Mouse (Mus musculus): ENCODE results near the gene Slc12a1. TPM values are rescaled to one million over a fixed set of nuclear protein-coding genes. Genes with fewer than 3 reads are reported as not detected.

Slc12a1 gene
- total RNA-seq, 2 experiments from 2014 or later = 0.09 TPM; not detected in 1

- DNase-seq (ENCODE audit: low spot score in 2 of 2) = no peak
Observed at GRCm38 (mm10) chr2:125196771-125197170, 44.5 kb downstream of the Slc12a1 start.

DNA sequence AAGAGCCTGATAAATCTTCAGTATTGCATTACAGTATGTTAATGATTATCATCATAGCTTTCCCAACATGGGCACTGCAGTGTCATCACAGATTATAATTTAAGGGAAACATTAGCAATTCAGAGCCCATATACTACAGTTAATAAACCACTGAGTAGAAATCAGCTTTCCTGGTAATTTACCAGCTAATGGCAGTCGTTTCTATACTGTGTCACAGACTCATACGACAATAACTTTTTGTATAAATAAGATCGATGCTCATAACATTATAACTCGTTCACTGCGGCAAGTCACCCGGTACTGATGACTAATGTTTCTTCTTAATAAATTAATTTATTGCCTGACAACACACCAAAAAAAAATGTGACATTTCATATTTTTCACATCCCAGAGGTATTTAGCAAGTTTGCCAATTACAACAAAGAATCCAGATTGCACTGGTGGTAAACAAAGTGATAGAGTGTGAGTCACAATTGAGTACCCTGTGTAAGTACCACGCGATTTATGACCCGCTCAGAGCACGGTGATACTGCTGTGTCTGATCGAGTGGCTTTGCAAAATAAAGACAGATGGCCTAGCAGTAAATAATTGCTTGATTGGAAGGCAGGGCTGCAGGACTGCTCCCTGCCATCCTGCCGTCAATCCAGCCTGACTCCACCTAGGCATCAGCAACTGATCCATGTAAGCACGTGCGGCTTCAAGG lies 56.7 kb downstream of the Slc12a1 start:
- DNase-seq (ENCODE audit: low spot score in 2 of 2) = no peak

GRCm38 (mm10) chr2:125211831-125212510 lies 59.7 kb downstream of the Slc12a1 start:
- DNase-seq (ENCODE audit: low spot score in 2 of 2) = no peak

GRCm38 (mm10) chr2:125214592-125214991 lies 62.3 kb downstream of the Slc12a1 start:
- DNase-seq (ENCODE audit: low spot score in 2 of 2) = peak; percentile 83 to 87

- DNase-seq (ENCODE audit: low spot score in 2 of 2) = no peak
Observed at GRCm38 (mm10) chr2:125217286-125217685, 65.0 kb downstream of the Slc12a1 start.

GRCm38 (mm10) chr2:125218566-125218965 lies 66.3 kb downstream of the Slc12a1 start:
- DNase-seq (ENCODE audit: low spot score in 2 of 2) = no peak

DNA sequence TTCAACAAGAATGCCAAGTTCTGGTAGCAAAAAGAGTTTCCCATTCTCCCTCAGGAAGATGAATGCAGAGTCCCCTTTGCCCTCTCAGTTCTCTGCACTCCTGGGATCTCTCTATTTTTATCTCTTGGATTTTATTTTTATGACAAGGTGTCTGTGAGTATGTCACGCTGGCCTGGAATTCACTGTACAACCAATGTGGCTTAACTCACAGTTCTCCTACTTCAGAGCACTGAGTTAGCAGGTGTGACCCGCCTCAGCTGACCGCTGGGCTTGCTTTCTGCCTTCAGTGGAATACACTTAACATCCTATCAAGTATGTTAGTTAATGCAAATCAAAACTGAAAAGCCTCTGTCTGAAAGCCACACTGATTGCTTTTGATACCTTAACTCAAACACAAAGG lies 67.0 kb downstream of the Slc12a1 start:
- no peak for DNase-seq (ENCODE audit: low spot score in 2 of 2)

DNA sequence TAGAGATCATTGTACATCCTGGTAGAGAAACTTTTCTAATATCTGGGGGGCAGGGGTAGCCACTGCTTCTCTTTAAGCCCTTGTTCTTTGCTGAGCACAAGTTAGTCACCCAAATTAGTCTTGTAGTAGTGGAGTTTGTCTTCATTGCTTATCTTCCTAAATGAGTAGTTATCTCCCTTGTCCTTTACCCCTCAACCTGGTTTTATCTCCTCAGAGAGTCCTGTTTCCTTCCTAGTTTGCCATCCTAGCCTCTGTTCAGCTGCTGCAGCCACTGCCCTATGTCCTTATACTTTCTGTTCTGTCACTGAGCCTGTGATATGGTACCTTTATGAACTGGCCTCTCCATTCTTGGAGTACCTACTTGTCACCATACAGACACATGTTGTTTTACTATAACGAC lies 69.4 kb downstream of the Slc12a1 start:
- no peak for DNase-seq (ENCODE audit: low spot score in 2 of 2)

DNA sequence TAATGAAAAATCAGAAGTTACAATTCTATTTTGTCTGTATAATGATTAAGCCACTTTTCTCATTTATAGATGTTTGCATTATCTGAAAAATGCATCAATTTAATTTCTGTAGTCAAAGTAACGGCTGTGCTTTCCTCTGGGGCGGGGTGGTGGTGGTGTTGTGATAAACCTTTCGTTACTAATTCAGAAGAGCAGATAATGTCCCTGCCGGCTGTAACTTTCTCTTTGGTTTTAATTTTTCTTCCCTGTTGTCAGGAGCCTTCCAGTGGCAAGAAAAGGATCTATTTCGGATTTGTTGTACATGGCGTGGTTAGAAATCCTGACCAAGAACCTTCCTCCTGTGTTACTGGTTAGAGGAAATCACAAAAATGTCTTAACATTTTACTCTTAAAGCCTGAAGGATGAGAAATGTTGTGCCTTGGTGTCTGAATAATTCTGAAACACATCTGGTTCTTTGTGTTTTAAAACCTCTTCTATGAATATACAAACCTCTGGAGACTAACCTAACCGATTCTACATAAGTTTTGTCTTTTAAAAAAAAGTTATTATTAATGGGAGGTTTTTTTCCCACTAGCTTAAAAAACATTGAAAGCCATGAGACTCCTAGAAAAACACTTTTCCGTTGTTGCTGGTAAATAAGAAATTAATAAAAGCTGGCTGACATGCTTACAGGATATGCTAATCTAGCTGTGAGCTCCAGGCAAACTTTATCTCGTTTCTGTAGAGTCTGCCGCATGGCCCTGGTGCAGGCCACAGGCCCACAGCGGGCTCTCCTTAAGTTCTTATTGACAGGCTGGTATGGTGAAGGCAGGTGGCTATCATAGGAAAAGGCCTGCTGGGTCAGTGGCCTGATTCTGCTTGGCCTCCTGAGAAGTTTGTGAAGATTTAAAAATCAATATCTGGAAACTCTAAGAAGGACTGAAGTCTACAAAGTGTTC lies 76.4 kb downstream of the Slc12a1 start:
- no peak for DNase-seq (ENCODE audit: low spot score in 2 of 2)

GRCm38 (mm10) chr2:125232183-125232582 lies 79.9 kb downstream of the Slc12a1 start:
- DNase-seq (ENCODE audit: low spot score in 2 of 2) = no peak

- no peak for DNase-seq (ENCODE audit: low spot score in 2 of 2)
Observed at GRCm38 (mm10) chr2:125233537-125233936, 81.2 kb downstream of the Slc12a1 start.

DNA sequence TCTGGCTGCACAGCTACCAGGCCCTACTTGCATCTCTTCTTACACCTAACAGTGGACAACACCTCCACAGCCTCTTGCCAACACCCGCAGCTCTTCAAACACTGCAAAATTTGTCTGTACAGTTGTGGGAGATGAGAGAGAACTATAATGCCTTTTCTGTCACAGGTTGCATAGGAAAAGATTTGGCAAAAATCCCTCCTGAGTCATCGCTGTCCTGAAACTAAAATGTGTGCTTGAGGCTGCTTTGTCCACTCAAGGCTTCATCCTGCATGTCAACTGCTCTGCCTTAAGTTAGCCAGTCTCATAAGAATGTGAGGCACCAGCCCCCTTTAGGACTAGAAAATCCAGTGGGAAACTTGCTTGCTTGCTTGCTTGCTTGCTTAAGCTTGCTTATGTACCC lies 81.7 kb downstream of the Slc12a1 start:
- no peak for DNase-seq (ENCODE audit: low spot score in 2 of 2)

- no peak for DNase-seq (ENCODE audit: low spot score in 2 of 2)
Observed at GRCm38 (mm10) chr2:125245545-125246285, 93.4 kb downstream of the Slc12a1 start.

GRCm38 (mm10) chr2:125246669-125247068 lies 94.4 kb downstream of the Slc12a1 start:
- no peak for DNase-seq (ENCODE audit: low spot score in 2 of 2)

DNA sequence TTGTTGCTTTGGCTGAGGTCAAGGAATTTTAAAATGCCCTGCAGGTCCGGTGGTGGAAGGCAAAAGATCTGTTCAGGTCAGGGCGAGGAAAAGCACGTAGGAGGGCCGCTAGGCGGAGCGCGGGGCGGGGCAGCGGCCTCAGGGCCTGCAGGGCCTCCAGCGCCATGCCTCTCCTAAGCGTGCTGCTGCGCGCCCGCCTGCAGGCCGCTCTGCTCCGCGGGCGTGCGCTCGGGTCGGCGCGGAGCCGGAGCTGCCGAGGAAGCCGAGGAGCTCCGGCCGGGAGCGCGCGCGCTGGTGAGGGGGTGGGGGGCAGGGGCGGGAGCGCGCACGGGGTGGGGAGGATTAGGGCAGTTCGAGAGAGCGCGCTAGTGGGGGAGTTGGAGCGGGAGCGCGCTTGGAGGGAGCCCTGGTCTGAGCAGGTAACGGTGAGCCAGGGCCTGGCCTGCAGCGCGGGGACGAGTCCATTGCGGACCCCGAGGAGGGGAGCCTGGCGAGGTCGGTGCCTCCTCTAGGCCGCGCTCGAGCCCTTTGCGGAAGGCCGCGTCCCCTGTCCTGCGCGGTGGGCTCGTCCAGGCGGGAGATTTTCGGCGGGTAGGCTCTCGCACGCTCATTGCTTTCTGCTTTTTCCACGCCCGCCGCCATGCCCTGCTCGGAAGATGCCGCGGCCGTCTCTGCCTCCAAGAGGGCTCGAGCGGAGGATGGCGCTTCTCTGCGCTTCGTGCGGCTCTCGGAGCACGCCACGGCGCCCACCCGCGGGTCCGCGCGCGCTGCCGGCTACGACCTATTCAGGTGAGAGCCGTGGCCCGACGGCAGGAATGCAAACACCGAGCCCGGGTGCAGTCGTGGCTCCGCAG lies 95.0 kb downstream of the Slc12a1 start, which contains the start of gene Dut:
Gene Dut (plus strand): TSS at position 83 of the 854 bp plus-strand sequence.
- peak; percentile 88 to 91 for DNase-seq (ENCODE audit: low spot score in 2 of 2)

- no peak for DNase-seq (ENCODE audit: low spot score in 2 of 2)
Observed at GRCm38 (mm10) chr2:125247962-125248235, 95.6 kb downstream of the Slc12a1 start.

GRCm38 (mm10) chr2:125248256-125248655 lies 96.0 kb downstream of the Slc12a1 start:
- no peak for DNase-seq (ENCODE audit: low spot score in 2 of 2)

- no peak for DNase-seq (ENCODE audit: low spot score in 2 of 2)
Observed at GRCm38 (mm10) chr2:125249339-125249738, 97.0 kb downstream of the Slc12a1 start.

DNA sequence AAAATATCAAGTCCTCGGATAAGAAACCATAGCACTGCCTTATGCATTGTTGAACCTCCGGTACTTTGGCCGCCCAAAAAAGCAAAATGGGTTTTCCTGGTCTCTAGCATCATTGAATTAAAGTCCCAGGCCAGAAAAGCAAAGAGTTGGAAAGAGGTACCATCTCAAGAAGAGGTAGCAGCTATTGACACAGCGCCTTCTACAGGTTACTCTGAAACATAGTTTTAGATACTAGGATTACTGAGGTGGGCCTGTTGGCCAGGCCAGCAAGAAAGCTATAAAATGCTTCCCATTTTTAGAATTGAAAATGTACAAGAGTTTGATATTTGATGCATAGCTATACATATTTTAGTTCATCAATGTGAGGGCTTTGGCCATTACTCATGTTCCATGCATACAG lies 97.6 kb downstream of the Slc12a1 start:
- DNase-seq (ENCODE audit: low spot score in 2 of 2) = no peak

- DNase-seq (ENCODE audit: low spot score in 2 of 2) = no peak
Observed at GRCm38 (mm10) chr2:125251781-125252180, 99.5 kb downstream of the Slc12a1 start.

Measured in layer of hippocampus, postnatal 10 days (tissue).